Mouse (Mus musculus) olfactory bulb, adult 2 months (tissue): Measurements from ENCODE around the gene Vmn1r160. TPM values are rescaled to one million over a fixed set of nuclear protein-coding genes. Genes with fewer than 3 reads are reported as not detected.
"Not testable (repeated sequence)": the region's sequence is repeated elsewhere in the genome, so short reads cannot be mapped to it uniquely, and the experiment has no call there.

Experiments used
- H3K27ac ChIP-seq: fragments of 200-500 bp; 2 replicates; pipeline ENCODE4 v1.5.1; 2012; ENCODE audit warnings: low read depth, low read length; ENCODE audit not compliant: insufficient read depth
- H3K4me1 ChIP-seq: fragments of 200-500 bp; 2 replicates; pipeline ENCODE4 v1.6.1; 2012; ENCODE audit warnings: low read length; ENCODE audit not compliant: control insufficient read depth, insufficient read depth
- H3K4me3 ChIP-seq: fragments of 200-500 bp; 2 replicates; pipeline ENCODE4 v1.5.1; 2012; ENCODE audit warnings: mild to moderate bottlenecking, low read depth, low read length, moderate library complexity; ENCODE audit not compliant: insufficient read depth
- WGBS: fragments of 180-500 bp; shearing (Covaris S2); methylation state at CpG from one replicate; pipeline ENCODE4 v1.1.7; 2018; 5-methylcytosine and 5-hydroxymethylcytosine counted together
- polyA plus RNA-seq: library from polyadenylated mRNA; stranded (reverse); fragments of >200 nt; gene quantifications from 2 replicates; pipeline ENCODE4 v1.2.4, GENCODE M21; 2012; ENCODE audit warnings: low replicate concordance; ENCODE audit not compliant: missing spikeins, insufficient read depth, insufficient read length

The Vmn1r160 gene
- not detected in 2 replicates for polyA plus RNA-seq

DNA sequence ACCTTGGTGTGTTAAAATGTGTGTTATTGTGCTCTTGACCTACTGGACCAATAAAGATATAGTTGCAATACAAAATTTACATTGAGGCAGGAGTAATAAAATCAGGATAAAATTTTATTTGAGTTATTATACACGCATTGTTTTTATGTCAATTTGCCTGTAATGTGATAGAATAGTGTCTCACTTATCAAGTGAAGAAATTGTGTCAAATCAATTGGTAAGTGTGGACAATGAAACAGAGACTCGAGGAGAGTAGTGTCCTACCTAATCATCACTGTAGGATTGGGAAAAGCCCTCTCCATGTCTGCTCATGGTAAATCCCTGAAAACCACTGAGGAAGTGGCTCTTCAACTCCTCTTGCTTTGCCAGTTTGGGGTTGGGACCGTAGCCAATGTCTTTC is at the start of gene Vmn1r160:
TSS of gene Vmn1r160 (plus strand) at position 301 of the 400 bp plus-strand sequence.
- H3K4me3 ChIP-seq, H3K27ac ChIP-seq, H3K4me1 ChIP-seq: not testable (repeated sequence)
- 40% methylated on average over 1 of the region's 3 CpGs for whole genome bisulfite sequencing

DNA sequence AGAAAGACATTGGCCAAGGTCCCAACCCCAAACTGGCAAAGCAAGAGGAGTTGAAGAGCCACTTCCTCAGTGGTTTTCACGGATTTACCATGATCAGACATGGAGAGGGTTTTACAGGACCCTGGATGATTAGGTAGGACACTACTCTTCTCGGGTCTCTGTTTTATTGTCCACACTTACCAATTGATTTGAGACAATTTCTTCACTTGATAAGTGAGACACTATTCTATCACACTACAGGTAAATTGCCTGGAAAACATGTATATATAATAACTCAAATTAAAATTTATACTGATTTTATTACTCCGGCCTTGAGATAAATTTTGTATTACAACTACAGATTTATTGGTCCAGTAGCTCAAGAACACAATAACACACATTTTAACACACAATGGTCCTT is 27.5 kb upstream of the Vmn1r160 start, which contains the start of gene Vmn1r159:
TSS of gene Vmn1r159 (minus strand) at position 101 of the 400 bp plus-strand sequence.
- WGBS: 55% methylated on average over 3 of the region's 3 CpGs

More for the DNA sequence above, 27.5 kb upstream of the Vmn1r160 start, which contains the start of gene Vmn1r159:
- H3K4me3 ChIP-seq, H3K27ac ChIP-seq, H3K4me1 ChIP-seq: not testable (repeated sequence)

Other genes starting within 250 kb of the Vmn1r160 start
- gene Vmn1r155, start 213.2 kb upstream of the Vmn1r160 start, polyA plus RNA-seq: not detected in 2 replicates
- not detected in 2 replicates for gene Gm8693, start 178.9 kb upstream of the Vmn1r160 start, polyA plus RNA-seq
- not detected in 2 replicates for gene Gm4567, start 151.5 kb upstream of the Vmn1r160 start, polyA plus RNA-seq
- gene Vmn1r157, start 109.5 kb upstream of the Vmn1r160 start, polyA plus RNA-seq: not detected in 2 replicates
- not detected in 2 replicates for gene Vmn1r158, start 80.4 kb upstream of the Vmn1r160 start, polyA plus RNA-seq
- not detected in 2 replicates for gene Vmn1r159, start 27.6 kb upstream of the Vmn1r160 start, polyA plus RNA-seq
- not detected in 2 replicates for gene Gm4214, start 113.4 kb downstream of the Vmn1r160 start, polyA plus RNA-seq
- not detected in 2 replicates for gene Gm4216, start 148.7 kb downstream of the Vmn1r160 start, polyA plus RNA-seq
- not detected in 2 replicates for gene Vmn1r163, start 184.3 kb downstream of the Vmn1r160 start, polyA plus RNA-seq
- gene Gm8720, start 196.2 kb downstream of the Vmn1r160 start, polyA plus RNA-seq: not detected in 2 replicates